Mouse (Mus musculus) hindbrain, postnatal 0 days (tissue): ENCODE results near the gene Pim3. TPM values are rescaled to one million over a fixed set of nuclear protein-coding genes. Genes with fewer than 3 reads are reported as not detected.

ENCODE experiments used
- ATAC-seq: fragments of 200-750 bp; cut with Nextera tagmentation; 2 replicates; pipeline ENCODE4 v1.8.0; 2017; ENCODE audit warnings: mild to moderate bottlenecking, moderate TSS enrichment, moderate library complexity
- DNase-seq: peaks from one replicate; pipeline ENCODE4 v3.0.0-alpha.2; 2015; ENCODE audit warnings: low spot score
- H3K27ac ChIP-seq: fragments of 300-500 bp; sonication (generic); 2 replicates; pipeline ENCODE4 v1.5.1; 2014; ENCODE audit warnings: mild to moderate bottlenecking
- H3K27me3 ChIP-seq: fragments of 300-500 bp; sonication (generic); 2 replicates; pipeline ENCODE4 v1.6.1; 2014; ENCODE audit warnings: low read length, mixed read lengths; ENCODE audit not compliant: insufficient read depth
- H3K36me3 ChIP-seq: fragments of 300-500 bp; sonication (generic); 2 replicates; pipeline ENCODE4 v1.6.1; 2014; ENCODE audit warnings: low read length, mixed read lengths; ENCODE audit not compliant: insufficient read depth
- H3K4me1 ChIP-seq: fragments of 300-500 bp; sonication (generic); 2 replicates; pipeline ENCODE4 v1.6.1; 2014; ENCODE audit warnings: antibody characterized with exemption, low read length, mixed read lengths; ENCODE audit not compliant: insufficient read depth
- H3K4me2 ChIP-seq: fragments of 300-500 bp; sonication (generic); 2 replicates; pipeline ENCODE4 v1.6.1; 2014; ENCODE audit warnings: low read depth, mild to moderate bottlenecking, low read length, moderate library complexity, mixed read lengths
- H3K4me3 ChIP-seq: fragments of 300-500 bp; sonication (generic); 2 replicates; pipeline ENCODE4 v1.5.1; 2014; ENCODE audit warnings: low read length
- H3K9ac ChIP-seq: fragments of 300-500 bp; sonication (generic); replicated peaks from 2 replicates; pipeline ENCODE4 v1.6.1; 2014; ENCODE audit warnings: mild to moderate bottlenecking, low read length, moderate library complexity, mixed read lengths
- H3K9me3 ChIP-seq: fragments of 300-500 bp; sonication (generic); 2 replicates; pipeline ENCODE4 v1.6.1; 2016; ENCODE audit warnings: low read length, mixed read lengths
- CTCF ChIP-seq: IDR thresholded peaks from 2 replicates; pipeline ENCODE4 v1.5.1; 2016; ENCODE audit warnings: antibody characterized with exemption, control low read depth, low read depth
- WGBS: fragments of 180-500 bp; shearing (Covaris S2); extraction: QIAGEN DNeasy Blood & Tissue Kit; methylation state at CpG from one replicate; pipeline ENCODE4 v1.1.7; 2014; 5-methylcytosine and 5-hydroxymethylcytosine counted together
- polyA plus RNA-seq: library from polyadenylated mRNA; unstranded; fragments of >200 nt; fragmentation: Nextera tagmentation; extraction: Ambion mirVana; gene quantifications from 2 replicates; pipeline ENCODE4 v1.2.1, GENCODE M21; 2015
- total RNA-seq: library from RNA; depleted of rRNA; stranded (reverse); fragments of >200 nt; gene quantifications from 2 replicates; pipeline ENCODE4 v1.2.3, GENCODE M21; 2014

Gene Pim3
- total and polyA plus RNA-seq, 2 experiments from 2014 or later, result 69.8 to 104 TPM

DNA sequence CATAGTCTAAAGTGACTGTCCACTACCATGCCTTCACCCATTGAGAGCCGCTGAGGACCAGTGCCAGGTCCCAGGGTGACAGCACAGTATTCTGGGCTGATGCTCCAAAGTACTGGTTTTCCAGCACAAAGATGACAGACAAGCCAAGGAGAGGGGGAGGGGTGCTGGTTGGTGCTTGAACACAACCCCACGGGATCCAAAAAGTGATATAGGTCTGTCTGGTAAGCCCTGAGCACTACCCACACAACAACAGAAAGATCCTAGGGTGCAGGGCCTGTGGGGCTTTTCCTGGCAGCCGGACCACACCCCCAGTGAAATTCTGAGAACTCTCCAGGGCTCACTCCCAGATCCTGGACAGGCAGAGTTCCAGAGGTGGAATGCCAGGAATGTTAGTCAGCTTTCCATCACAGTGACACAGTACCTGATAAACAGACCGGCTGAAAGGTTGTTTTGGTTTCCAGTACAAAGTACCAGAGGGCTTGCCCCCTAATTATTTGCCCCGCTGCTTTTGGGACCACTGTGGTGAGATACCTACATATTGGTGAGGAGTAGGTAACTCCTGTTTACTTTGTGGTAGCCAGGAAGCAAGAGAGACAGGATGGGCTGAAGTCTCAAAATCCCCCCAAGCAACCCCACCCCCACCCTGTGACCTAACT is 5.5 kb downstream of the Pim3 start:
- H3K27ac ChIP-seq, result peak overlapping the region; percentile 54; the same call in 1 of the 2 replicates
- H3K4me3 ChIP-seq, result no peak overlapping the region
- no peaks in the 10 kb centered on the region for H3K9me3 ChIP-seq
- H3K9ac ChIP-seq, result no peak overlapping the region
- ATAC-seq, result no peak
- H3K4me1 ChIP-seq, result peaks cover 13% of the 10 kb centered on the region
- no peak overlapping the region for H3K4me2 ChIP-seq
- H3K27me3 ChIP-seq, result no peaks in the 10 kb centered on the region
- no peak for TF ChIP-seq CTCF
- no peak for DNase-seq
- WGBS, result 45% methylated on average over 5 of the region's 5 CpGs
- peaks cover 24% of the 10 kb centered on the region for H3K36me3 ChIP-seq

DNA sequence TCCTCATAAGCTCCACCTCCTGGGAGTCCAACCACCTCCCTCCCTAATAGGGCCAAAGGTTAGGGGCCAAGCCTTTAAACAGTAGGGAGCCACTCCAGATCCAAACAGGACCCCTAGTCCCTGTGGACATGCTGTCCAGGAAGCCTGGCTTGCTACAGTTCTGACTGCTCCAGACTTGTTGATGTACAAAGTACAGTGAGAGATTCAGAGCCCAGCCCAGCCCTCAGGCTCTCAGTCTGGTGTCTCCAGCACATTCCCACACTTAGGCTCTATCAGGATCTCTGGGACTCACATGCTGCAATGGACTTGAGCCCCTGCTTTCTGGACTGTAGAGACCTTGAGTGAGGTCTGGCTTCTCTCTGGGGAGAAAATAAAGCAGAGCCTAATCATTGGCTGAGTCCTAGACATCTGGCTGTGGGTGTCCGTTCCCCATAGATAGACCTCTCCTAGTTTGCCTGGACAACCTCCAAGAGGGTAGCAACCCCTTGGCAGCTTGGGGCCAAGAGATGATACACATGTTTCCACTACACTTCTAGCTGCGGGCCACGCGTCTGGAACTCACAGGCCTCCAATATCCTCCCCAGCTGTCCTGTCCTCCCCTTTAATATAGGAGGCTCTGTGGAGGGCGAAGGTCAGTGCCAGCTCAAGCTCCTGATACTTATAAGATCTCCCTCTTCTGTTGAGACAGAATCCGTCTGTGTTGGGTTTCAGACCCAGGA is 6.2 kb downstream of the Pim3 start:
- no peak overlapping the region for H3K9ac ChIP-seq
- WGBS, result 92% methylated on average over 6 of the region's 6 CpGs
- ATAC-seq (no peak), DNase-seq (no peak)
- no peaks in the 10 kb centered on the region for H3K27me3 ChIP-seq
- no peak overlapping the region for H3K27ac ChIP-seq
- H3K4me2 ChIP-seq, result no peak overlapping the region
- H3K36me3 ChIP-seq, result peaks cover 24% of the 10 kb centered on the region
- no peaks in the 10 kb centered on the region for H3K9me3 ChIP-seq
- no peak for TF ChIP-seq CTCF
- peaks cover 13% of the 10 kb centered on the region for H3K4me1 ChIP-seq
- H3K4me3 ChIP-seq, result no peak overlapping the region

DNA sequence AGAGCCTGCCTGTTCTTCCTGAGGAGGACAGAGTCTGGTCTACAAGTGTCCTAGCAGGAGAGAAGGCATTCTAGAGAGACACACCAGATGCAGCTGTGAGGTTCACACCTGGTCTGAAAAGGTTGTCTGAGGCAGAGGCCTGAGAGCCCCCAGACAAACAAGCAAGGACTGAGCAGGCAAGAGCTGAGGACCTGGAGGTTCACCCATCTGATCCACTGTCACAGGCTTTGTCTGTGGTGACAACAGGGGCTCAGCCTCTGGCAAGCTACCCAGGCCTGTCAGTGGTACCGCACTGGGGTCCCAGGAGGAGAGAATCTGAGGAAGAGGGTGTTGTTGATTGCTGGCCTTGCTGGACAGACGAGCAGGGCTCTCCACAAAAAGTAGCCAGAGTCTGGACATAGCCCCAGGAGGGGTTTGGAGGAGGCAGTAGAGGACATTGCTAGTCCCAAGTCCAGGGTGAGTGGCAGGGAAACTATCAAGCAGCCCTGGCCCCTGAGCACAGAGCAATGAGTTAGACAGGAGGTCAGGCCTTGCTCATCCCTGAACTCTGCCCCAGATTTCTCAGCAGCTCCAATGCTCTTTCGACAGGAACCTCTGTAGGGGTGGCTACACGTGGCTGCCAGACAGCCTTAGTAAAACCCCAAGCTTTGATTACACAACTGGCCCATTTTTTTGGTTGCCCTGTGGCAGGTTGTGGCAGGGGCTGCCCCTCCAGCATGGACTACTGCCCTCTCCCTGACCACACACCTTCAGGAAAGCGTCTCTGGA is 8.6 kb downstream of the Pim3 start:
- DNase-seq (no peak), ATAC-seq (no peak)
- H3K4me2 ChIP-seq, result no peak overlapping the region
- no peaks in the 10 kb centered on the region for H3K27me3 ChIP-seq
- H3K27ac ChIP-seq, result no peak overlapping the region
- no peaks in the 10 kb centered on the region for H3K9me3 ChIP-seq
- H3K4me3 ChIP-seq, result no peak overlapping the region
- no peak for TF ChIP-seq CTCF
- 79% methylated on average over 5 of the region's 5 CpGs for WGBS
- peaks cover 12% of the 10 kb centered on the region for H3K36me3 ChIP-seq
- no peaks in the 10 kb centered on the region for H3K4me1 ChIP-seq
- H3K9ac ChIP-seq, result no peak overlapping the region

DNA sequence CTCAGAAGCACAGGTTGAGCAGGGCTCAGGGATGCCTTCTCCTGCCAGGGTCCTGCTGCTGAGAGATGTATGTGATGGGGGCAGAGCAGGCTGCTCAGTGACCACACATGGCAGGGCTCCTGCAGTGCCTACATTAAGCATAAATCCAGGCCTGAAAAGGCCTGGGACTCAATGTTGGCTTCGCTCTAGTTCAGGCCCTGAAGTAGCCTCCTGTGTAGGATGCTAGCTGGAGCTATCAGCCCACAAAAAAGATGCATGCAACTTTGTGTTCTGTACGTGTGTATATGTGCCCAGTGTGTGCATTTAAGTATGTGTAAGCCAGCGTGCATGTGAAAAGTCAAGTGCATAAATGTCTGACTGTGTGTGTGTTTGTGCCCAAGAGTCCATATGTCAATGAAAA is 12.1 kb downstream of the Pim3 start:
- DNase-seq (no peak), ATAC-seq (no peak)
- Histone ChIP-seq H3K9ac (no peak overlapping the region), H3K4me1 (no peaks in the 10 kb centered on the region), H3K27ac (no peak overlapping the region), H3K27me3 (no peaks in the 10 kb centered on the region), H3K36me3 (no peaks in the 10 kb centered on the region), H3K4me3 (no peak overlapping the region), H3K4me2 (no peak overlapping the region), H3K9me3 (no peaks in the 10 kb centered on the region)
- WGBS, result 88% methylated on average over 3 of the region's 3 CpGs
- TF ChIP-seq CTCF, result no peak

DNA sequence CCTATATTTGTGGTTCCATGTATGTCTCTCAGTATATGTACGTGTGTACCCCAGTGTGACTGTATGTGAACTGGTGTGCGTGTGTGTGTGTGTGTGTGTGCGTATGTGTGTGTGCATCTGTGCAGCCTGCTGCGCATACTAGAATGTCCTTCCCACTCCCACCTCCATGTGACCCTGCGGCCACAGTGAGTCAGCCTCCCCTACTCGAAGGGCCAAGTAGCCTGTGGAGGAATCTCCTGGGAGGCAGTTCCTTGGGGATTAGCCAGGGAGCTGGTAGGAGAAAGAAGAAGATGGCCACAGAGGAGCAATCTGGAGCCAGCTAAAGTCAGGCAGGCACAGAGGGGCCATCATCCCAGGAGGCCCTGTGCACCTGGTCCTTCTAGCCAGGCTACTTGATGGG is 12.5 kb downstream of the Pim3 start:
- ATAC-seq, result no peak
- no peak overlapping the region for H3K4me2 ChIP-seq
- H3K4me3 ChIP-seq, result no peak overlapping the region
- H3K27me3 ChIP-seq, result no peaks in the 10 kb centered on the region
- H3K4me1 ChIP-seq, result no peaks in the 10 kb centered on the region
- no peak overlapping the region for H3K27ac ChIP-seq
- no peak for DNase-seq
- TF ChIP-seq CTCF, result no peak
- H3K9me3 ChIP-seq, result no peaks in the 10 kb centered on the region
- WGBS, result 88% methylated on average over 6 of the region's 6 CpGs
- no peak overlapping the region for H3K9ac ChIP-seq
- no peaks in the 10 kb centered on the region for H3K36me3 ChIP-seq

DNA sequence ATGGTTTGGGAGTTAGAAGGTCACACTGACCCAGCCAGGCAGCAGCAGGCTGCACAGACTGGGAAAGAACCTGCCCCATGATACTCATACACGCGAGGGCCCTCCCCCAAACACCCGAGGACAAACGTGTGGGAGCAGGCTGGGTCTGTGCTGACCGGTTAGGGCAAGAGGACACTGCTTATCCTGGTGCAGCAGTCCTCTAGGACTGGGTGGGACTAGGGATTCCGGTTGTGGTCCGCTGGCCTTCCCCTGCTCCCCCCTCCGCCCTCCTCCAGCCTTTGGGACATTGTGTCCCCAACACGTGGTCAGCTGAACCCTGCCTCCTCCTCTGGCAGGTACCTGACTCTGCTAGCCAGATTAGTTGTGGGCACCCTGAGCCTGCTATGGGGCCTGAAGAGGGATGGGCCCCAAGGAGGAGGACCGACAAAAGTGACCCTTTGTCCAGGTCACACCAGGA is 13.7 kb downstream of the Pim3 start:
- H3K4me2 ChIP-seq, result no peak overlapping the region
- 0 out of 2 replicates have a peak, but pooled peaks have one; percentile 27 for ATAC-seq
- no peaks in the 10 kb centered on the region for H3K27me3 ChIP-seq
- no peaks in the 10 kb centered on the region for H3K36me3 ChIP-seq
- H3K9ac ChIP-seq, result no peak overlapping the region
- no peak overlapping the region for H3K27ac ChIP-seq
- H3K9me3 ChIP-seq, result no peaks in the 10 kb centered on the region
- no peak for DNase-seq
- WGBS, result 48% methylated on average over 10 of the region's 10 CpGs
- H3K4me3 ChIP-seq, result no peak overlapping the region
- no peaks in the 10 kb centered on the region for H3K4me1 ChIP-seq
- no peak for TF ChIP-seq CTCF
